Mouse (Mus musculus): ENCODE measurements around the gene Rmnd1.

DNA sequence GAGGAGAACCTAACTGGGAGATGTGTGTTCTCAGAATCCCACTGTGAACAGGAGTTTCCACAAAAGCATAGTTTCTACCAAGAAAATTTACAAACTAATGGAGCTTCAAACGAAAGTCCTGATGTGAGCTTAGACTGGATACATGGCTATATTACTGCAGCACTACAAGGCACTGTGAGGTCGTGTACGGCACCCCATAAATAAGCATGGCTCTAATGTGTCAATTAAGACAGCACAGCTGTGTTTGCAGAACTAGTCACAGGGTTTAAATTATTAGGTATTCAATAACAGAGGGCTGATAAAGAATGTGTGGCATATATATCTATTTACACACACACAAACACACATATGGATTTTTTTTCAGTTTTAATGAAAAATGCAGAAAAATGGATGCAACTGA lies 48.7 kb upstream of the Rmnd1 start:
- TF ChIP-seq CTCF (IDR thresholded peaks at IDR 0.05) (no peak), EP300 (IDR thresholded peaks at IDR 0.05) (no peak)
